Mouse (Mus musculus) adrenal gland, postnatal 25 days (tissue): Measurements from ENCODE around the gene Mapk11. TPM values are rescaled to one million over a fixed set of nuclear protein-coding genes. Genes with fewer than 3 reads are reported as not detected.

Experiments used
- DNase-seq: peaks from one replicate; pipeline ENCODE4 v3.0.0; 2021; ENCODE audit warnings: mixed read lengths
- total RNA-seq: library from RNA; stranded (reverse); gene quantifications from 2 replicates; pipeline ENCODE4 v1.2.3, GENCODE M21; 2021

The Mapk11 gene
- total RNA-seq, 1 experiment from 2014 or later: 6.1 TPM

GRCm38 (mm10) chr15:89141443-89141842 lies 8.0 kb downstream of the Mapk11 start:
- DNase-seq: no peak

DNA sequence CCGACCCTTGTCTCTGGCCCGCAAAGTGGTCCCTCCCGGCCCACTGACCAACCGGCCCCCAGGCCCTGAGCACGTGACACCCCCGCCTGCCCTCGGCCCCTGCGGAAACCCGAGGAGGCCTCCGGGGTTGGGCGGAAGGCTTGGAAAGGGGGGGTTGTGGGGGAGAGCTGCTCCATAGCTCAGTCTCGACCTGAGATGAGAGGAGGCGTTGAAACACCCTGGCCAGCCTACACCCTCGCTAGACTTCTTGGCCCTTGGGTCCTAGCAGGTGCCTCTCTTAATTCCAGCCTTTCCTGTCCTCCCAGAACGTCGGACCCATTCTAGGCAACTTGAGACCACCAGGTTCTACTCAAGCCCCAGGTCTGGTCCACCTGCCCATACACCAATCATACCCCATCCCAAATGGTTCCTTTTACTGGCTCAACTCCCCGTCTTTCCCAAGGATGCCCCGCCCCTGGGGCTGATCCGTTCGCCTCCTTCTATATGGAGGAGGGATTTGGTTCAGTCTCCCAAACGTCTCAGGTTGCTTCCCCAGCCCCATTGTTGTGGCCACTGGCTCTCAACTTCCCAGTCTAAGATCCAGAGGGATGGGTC lies 8.7 kb downstream of the Mapk11 start, which contains the start of gene Mapk12:
Gene Mapk12, minus strand, starts transcription at position 45 of the 594 bp plus-strand sequence.
- DNase-seq: peak; percentile 44

DNA sequence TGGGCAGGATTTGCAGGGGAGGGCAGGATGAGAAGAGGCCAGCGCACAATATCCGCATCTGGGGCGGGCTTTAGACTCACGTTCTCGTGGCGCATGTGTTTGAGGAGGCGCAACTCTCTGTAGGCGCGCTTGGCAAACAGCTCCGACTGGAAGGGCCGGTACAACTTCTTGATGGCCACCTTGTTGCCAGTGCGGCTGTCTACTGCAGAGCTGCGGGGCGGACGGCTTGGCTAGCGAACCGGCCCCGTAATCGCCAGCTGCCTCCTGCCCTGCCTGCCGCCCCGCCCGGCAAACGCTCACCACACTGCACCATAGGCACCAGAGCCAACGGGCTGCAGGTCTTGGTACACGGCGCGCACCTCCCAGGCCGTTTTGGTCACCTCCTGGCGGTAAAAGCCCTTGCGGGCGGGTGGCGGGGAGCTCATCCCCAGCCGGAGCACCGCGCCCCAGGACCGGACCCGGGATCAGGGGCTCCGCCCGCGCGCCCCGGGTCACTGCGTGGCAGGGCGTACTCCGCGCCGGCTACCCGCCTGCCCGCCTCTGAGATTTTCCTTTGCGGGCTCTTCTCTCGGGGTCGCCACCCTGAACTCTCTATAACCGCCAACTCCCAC lies 9.3 kb downstream of the Mapk11 start:
- DNase-seq: no peak

GRCm38 (mm10) chr15:89138531-89138930 lies 10.9 kb downstream of the Mapk11 start:
- DNase-seq: no peak

DNA sequence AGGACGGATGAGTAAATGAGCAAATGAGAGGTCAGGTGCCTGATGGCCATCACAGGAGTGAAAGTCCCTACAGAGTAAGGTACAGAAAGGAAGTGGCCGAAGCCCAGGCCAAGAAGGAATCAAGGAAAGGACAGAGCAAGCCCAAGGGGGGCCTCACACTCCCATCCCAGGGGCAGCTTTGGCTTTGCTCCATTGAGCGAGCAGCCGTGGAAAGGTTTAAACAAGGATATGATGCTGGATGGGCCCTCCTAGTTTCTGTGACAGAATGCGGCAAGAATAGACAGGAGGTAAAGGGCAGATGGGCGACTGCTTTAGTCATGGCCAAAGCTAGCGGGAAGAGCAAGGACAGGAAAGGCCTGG lies 11.4 kb downstream of the Mapk11 start:
- no peak for DNase-seq

GRCm38 (mm10) chr15:89137378-89138045 lies 11.9 kb downstream of the Mapk11 start:
- no peak for DNase-seq

GRCm38 (mm10) chr15:89136461-89137155 lies 12.8 kb downstream of the Mapk11 start:
- DNase-seq: no peak

DNA sequence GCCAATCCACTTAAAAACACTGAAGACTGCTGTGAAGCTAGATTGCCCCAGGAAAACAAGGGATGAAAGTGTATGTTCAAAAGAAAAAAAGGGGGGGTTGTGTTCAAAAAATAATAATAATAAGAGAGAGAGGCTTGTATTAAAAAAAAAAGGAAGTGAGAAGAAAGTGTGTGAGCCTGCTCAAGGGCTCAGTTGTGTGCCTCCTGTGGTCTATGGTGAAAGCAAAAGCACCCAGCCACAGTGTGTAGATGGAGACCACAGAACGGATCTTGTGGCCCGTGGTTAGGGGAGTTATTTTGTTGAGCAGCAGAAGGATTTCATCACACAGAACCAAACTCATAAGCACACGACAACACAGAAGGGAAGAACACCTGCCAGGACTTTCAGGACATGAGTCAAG lies 18.1 kb downstream of the Mapk11 start:
- no peak for DNase-seq

DNA sequence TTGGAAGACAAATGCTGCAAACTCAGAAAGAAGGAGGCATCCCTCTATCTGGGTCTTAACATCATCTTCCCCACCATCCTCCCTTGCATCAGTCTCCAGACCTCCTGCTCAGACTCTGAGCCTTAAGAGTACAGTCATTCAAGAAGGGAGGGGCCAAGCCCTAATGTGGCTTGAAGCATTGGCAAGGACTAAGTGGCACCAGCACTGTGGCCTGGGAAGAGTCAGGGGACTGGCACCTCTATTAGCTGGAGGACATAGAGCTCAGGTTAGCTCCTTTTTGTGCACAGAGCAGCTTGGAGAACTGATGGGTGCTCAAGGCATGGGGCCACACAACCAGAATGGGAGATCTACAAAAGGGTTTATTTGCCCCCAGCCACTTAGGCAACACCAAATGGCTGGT lies 19.2 kb downstream of the Mapk11 start:
- DNase-seq: no peak

GRCm38 (mm10) chr15:89128382-89129350 lies 20.8 kb downstream of the Mapk11 start, which contains the start of gene Hdac10:
Hdac10 (minus strand) TSS chr15:89128700.
- DNase-seq: peak; percentile 78

DNA sequence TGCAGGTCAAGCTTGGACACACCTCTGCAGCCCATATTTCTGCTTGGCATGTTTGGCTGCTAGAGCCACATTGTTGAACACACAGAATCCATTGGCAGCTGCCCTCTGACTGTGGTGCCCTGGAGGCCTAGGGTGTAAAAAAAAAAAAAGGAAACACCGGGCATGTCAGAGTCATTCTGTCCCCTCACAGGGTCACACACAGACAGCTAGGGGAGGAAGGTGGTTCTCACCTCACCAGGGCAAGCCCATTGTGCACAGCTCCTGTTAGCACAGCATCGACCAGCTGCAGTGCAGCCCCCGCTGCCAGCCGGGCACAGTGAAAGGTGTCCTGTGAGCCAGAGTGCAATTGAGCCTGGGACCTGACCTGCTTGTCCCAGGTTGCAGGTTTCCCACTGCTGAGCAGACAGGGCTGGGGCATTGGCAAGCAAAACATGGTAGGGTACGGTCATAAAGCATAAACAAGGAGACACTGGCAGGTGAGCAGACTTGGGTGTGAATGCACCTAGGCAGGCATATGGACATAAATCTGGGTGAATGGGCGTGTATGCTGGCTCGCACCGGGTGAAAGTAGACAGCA lies 22.0 kb downstream of the Mapk11 start:
- DNase-seq: no peak

DNA sequence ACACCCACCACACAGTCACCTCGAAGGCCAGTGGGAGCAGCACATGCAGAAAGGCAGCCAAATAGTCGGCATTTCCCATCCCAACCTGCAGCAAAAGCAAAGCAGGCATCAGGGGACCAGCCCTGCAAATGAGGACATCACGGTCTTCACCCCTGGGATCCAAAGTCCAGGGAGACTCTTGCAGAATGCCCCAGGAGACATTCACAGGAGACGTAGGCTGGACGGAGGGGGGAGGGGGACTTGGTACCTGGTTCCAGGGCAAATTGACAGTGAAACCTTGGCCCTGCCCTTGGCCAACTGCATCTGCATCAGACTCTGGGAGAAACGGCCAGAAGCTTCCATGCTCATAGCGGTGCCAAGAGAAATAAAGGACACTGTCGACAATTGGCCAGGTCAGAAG lies 22.8 kb downstream of the Mapk11 start:
- no peak for DNase-seq

DNA sequence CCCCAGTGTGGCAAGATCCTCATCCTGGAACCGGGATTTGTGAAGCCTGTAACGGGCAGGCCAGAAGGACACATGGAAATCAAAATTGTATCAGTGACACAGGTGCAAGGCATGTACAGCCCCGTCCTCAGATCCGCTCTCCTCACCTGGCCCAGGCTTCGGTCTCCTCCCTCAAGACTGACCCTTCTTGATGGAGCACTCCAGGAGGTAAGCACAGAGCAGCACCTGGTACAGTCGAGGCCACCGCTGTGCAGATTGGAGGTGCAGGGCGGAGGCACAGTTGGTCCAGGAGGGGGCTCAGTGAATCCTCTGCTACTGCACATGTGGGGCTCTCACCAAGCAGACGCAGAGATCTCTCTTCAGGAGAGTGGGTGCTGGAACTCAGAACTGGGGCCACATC lies 24.1 kb downstream of the Mapk11 start:
- no peak for DNase-seq

- DNase-seq: no peak
These were observed 25.1 kb downstream of the Mapk11 start for GRCm38 (mm10) chr15:89124312-89124711.

DNA sequence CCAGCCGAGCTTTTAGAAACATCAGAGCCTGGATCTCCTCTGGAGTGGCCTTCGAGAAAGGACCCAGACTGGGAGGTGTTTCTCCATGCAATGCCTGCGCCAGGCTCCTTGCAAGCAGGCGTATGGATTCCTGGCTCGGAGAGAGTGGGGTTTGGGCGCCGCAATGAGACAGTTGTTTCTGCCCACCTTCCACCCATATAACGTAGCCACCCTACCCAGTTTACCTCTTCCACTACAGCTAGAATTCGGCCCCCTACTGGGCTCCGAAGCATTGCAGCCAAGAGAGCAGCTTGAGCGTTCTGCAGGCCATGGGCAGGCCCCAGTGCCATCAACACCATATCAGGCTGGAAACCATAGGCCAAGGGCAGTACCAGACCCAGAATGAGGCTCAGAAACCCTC lies 25.8 kb downstream of the Mapk11 start:
- DNase-seq: peak; percentile 48

- DNase-seq: peak; percentile 92
These were observed 26.6 kb downstream of the Mapk11 start, which contains the start of gene Tubgcp6 for GRCm38 (mm10) chr15:89122649-89123366. Tubgcp6 (minus strand) TSS chr15:89123112.

- DNase-seq: no peak
These were observed 31.4 kb downstream of the Mapk11 start for GRCm38 (mm10) chr15:89118007-89118406.

DNA sequence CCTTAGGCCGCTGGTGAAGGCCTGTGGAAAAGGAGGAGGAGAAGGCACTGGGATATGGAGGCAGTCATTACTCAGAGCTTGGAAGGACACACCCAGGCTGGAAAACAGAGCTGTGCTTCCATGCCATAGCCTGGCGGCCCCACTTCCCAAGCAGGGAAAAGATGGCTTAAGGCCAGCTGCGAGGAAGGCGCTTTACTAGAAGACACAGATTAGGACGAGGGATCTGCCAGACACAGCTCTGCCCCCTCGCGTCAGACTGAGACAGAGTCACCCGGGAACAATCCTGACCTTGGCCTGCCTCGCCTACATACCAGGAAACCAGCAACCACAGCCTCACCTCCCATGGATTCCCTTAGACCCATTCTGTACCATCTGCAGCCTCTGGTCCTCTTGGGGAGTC lies 39.3 kb downstream of the Mapk11 start:
- peak; percentile 64 for DNase-seq

DNA sequence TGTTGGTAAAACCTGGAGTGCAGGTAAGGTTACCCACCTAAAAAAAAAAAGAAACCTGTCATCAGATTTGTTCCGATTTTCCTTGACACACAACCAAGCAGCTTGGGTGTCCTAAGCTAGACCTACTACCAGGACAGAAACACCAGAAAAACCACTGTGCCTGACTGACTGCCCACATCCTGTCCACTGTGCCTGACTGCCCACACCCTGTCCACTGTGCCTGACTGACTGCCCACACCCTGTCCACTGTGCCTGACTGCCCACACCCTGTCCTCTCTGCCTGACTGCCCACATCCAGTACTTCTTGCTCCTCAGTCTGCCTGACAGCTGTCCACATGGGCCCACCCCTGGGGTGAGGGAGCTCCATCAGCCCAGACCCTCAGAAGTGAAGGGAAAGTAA lies 42.5 kb downstream of the Mapk11 start:
- DNase-seq: no peak

- no peak for DNase-seq
These were observed 43.4 kb downstream of the Mapk11 start for GRCm38 (mm10) chr15:89106073-89106472.

- no peak for DNase-seq
These were observed 45.0 kb downstream of the Mapk11 start for GRCm38 (mm10) chr15:89104425-89104824.
